Mouse (Mus musculus): ENCODE results near the gene Dap3. TPM values are rescaled to one million over a fixed set of nuclear protein-coding genes. Genes with fewer than 3 reads are reported as not detected.
"Not testable (repeated sequence)": the region's sequence is repeated elsewhere in the genome, so short reads cannot be mapped to it uniquely, and the experiment has no call there.

Gene Dap3
- polyA plus RNA-seq, 2 experiments: 113 to 138 TPM

DNA sequence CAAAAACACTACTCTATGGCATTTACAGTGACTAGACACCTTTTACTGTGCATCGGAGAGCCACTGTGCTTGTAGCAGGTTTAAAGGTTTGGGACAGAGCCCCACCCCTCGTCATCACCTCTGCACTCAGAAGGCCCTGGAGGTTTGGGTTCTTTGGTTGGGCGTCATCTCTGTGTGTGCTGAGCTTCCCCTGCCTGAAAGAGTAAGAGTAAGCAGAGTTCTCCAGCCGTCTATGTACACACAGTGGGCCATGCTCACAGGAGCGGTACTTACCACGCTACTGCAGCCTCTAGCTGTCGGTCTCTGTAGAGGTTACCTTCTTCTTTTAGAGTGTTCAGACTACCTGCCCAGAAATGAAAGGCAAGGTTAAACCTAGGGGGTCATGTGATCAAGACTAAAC, 38.4 kb downstream of the Dap3 start:
- no peaks in the 10 kb centered on the region for H3K4me1 ChIP-seq (ENCODE audit: control insufficient read depth, insufficient read depth, low read length)
- TF ChIP-seq POLR2A (IDR thresholded peaks at IDR 0.05; ENCODE audit: borderline replicate concordance, extremely low read depth, insufficient read depth, insufficient read length): no peak
- 86% methylated on average over 7 of the region's 7 CpGs for WGBS
- H3K4me2 ChIP-seq (replicated peaks; ENCODE audit: low read depth, low read length, severe bottlenecking): no peak overlapping the region
- H3K27ac ChIP-seq (replicated peaks; ENCODE audit: low read depth, low read length): no peak overlapping the region
- H3K9ac ChIP-seq (ENCODE audit: low read depth, low read length, severe bottlenecking): no peak overlapping the region
- no peak for DNase-seq (ENCODE audit: low spot score)
- H3K4me3 ChIP-seq (replicated peaks; ENCODE audit: low read length): peak overlapping the region; percentile 76
- no peaks in the 10 kb centered on the region for H3K9me3 ChIP-seq (ENCODE audit: control insufficient read depth, low read length)
- no peak for ATAC-seq (ENCODE audit: low FRiP score, low read depth)
- peaks cover 50% of the 10 kb centered on the region for H3K36me3 ChIP-seq (ENCODE audit: control insufficient read depth, insufficient read depth, low read length)
- no peaks in the 10 kb centered on the region for H3K27me3 ChIP-seq (ENCODE audit: control insufficient read depth, insufficient read depth, low read length)

DNA sequence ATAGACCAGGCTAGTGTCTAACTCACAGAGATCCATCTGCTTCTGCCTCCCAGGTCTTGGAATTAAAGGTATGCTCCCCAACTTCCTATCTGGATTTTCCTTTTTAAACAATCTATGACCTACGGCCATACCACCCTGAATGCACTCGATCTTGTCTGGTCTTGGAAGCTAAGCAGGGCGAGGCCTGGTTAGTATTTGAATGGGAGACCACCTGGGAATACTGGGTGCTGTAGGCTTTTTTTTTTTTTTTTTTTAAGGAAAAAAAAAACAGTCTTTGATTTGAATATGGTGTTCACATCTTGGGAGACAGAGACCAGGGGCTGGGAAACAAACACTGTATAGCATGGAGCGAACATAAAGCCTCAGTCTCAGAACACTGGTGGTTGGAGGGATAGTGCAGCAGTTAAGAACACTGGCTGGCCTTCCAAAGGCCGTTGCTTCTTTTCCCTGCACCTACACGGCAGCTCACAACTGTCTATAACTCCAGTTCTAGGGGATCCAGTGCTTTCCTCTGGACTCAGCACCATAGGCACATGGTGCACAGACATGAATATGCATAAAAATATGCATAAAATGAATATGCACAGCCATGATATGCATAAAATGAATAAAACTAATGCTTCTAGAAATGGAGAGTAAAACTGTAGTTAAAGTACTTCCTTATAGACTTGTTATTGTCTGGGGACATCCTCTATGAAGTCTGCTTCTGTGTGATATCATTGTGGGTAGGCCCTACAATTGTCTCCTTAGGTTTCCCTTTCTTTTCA, 44.4 kb downstream of the Dap3 start:
- TF ChIP-seq POLR2A (IDR thresholded peaks at IDR 0.05; ENCODE audit: borderline replicate concordance, extremely low read depth, insufficient read depth, insufficient read length): no peak

GRCm38 (mm10) chr3:88905741-88906140, 45.2 kb downstream of the Dap3 start:
- Histone ChIP-seq H3K36me3 (ENCODE audit: control insufficient read depth, insufficient read depth, low read length) (peaks cover 96% of the 10 kb centered on the region), H3K9me3 (ENCODE audit: control insufficient read depth, low read length) (no peaks in the 10 kb centered on the region), H3K4me1 (ENCODE audit: control insufficient read depth, insufficient read depth, low read length) (no peaks in the 10 kb centered on the region), H3K4me2 (replicated peaks; ENCODE audit: low read depth, low read length, severe bottlenecking) (no peak overlapping the region), H3K9ac (ENCODE audit: low read depth, low read length, severe bottlenecking) (no peak overlapping the region), H3K27me3 (ENCODE audit: control insufficient read depth, insufficient read depth, low read length) (no peaks in the 10 kb centered on the region), H3K27ac (replicated peaks; ENCODE audit: low read depth, low read length) (no peak overlapping the region), H3K4me3 (replicated peaks; ENCODE audit: low read length) (no peak overlapping the region)
- DNase-seq (ENCODE audit: low spot score) (no peak), ATAC-seq (ENCODE audit: low FRiP score, low read depth) (no peak)
- 96% methylated on average over 2 of the region's 2 CpGs for WGBS
- no peak for TF ChIP-seq POLR2A (IDR thresholded peaks at IDR 0.05; ENCODE audit: borderline replicate concordance, extremely low read depth, insufficient read depth, insufficient read length)

More for the DNA sequence above, 44.4 kb downstream of the Dap3 start:
- Histone ChIP-seq H3K4me1 (ENCODE audit: control insufficient read depth, insufficient read depth, low read length) (no peaks in the 10 kb centered on the region), H3K27me3 (ENCODE audit: control insufficient read depth, insufficient read depth, low read length) (no peaks in the 10 kb centered on the region), H3K27ac (replicated peaks; ENCODE audit: low read depth, low read length) (no peak overlapping the region), H3K9me3 (ENCODE audit: control insufficient read depth, low read length) (no peaks in the 10 kb centered on the region), H3K36me3 (ENCODE audit: control insufficient read depth, insufficient read depth, low read length) (peaks cover 97% of the 10 kb centered on the region), H3K4me3 (replicated peaks; ENCODE audit: low read length) (no peak overlapping the region), H3K9ac (ENCODE audit: low read depth, low read length, severe bottlenecking) (no peak overlapping the region), H3K4me2 (replicated peaks; ENCODE audit: low read depth, low read length, severe bottlenecking) (no peak overlapping the region)
- DNase-seq (ENCODE audit: low spot score) (no peak), ATAC-seq (ENCODE audit: low FRiP score, low read depth) (no peak; the same call in 1 of the 2 replicates)
- WGBS: 88% methylated on average over 6 of the region's 6 CpGs

DNA sequence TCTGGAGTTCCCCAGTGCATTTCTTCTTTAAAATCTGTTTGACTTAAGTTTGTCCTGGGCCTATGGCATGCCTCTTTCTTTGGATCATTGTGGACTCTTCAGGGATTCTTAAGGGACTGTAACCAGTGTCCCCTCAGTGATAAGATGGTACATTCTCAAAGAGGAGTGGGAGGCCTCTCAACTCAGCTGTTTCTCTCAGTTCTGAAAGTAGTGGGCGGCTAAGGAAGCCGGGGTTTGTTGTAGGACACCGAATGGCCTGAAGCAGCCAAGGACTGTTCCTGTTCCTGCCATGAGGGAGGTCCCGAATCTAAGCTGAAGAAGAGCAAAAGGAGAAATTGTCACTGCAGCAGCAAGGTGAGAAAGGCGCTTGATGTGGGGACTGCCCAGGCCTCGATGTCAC, 45.8 kb downstream of the Dap3 start:
- DNase-seq (ENCODE audit: low spot score) (no peak), ATAC-seq (ENCODE audit: low FRiP score, low read depth) (no peak)
- no peak overlapping the region for H3K27ac ChIP-seq (replicated peaks; ENCODE audit: low read depth, low read length)
- H3K9me3 ChIP-seq (ENCODE audit: control insufficient read depth, low read length): no peaks in the 10 kb centered on the region
- no peak for TF ChIP-seq POLR2A (IDR thresholded peaks at IDR 0.05; ENCODE audit: borderline replicate concordance, extremely low read depth, insufficient read depth, insufficient read length)
- H3K4me2 ChIP-seq (replicated peaks; ENCODE audit: low read depth, low read length, severe bottlenecking): no peak overlapping the region
- no peaks in the 10 kb centered on the region for H3K4me1 ChIP-seq (ENCODE audit: control insufficient read depth, insufficient read depth, low read length)
- WGBS: 87% methylated on average over 6 of the region's 6 CpGs
- no peaks in the 10 kb centered on the region for H3K27me3 ChIP-seq (ENCODE audit: control insufficient read depth, insufficient read depth, low read length)
- H3K9ac ChIP-seq (ENCODE audit: low read depth, low read length, severe bottlenecking): no peak overlapping the region
- H3K4me3 ChIP-seq (replicated peaks; ENCODE audit: low read length): no peak overlapping the region
- peaks cover 93% of the 10 kb centered on the region for H3K36me3 ChIP-seq (ENCODE audit: control insufficient read depth, insufficient read depth, low read length)

DNA sequence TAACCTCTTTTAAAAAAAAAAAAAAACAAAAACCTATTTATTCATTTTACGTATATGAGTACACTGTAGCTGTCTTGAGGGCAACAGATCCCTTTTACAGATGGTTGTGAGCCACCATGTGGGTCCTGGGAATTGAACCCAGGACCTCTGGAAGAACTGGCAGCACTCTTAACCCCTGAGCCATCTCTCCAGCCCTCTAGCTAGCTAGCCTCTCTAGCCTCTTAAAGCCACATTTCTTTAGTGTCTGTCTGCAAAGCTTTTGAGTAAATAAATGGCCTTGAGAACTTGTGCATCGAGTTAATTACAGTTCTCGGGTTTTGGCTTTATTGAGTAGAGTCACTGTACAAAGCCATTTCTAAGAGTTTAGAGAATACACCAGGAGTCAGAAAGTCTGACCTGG, 46.2 kb downstream of the Dap3 start:
- H3K9ac ChIP-seq (ENCODE audit: low read depth, low read length, severe bottlenecking): no peak overlapping the region

DNA sequence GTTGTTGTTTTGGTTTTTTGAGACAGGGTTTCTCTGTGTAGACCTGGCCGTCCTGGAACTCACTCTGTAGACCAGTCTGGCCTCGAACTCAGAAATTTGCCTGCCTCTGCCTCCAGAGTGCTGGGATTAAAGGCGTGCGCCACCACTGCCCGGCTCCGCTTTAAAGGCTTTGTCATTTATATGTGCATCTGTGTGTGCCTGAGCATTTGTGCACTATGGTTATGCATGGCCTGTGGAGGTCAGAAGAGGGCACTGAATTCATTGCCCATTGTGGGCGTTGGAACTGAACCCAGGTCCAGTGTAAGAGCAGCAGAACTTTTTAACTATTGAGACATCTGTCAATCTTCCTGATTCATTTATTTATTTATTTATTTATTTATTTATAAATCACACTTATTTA, 58.0 kb downstream of the Dap3 start:
- 96% methylated on average over 7 of the region's 7 CpGs for WGBS
- not testable (repeated sequence) for DNase-seq (ENCODE audit: low spot score); H3K27me3 ChIP-seq (ENCODE audit: control insufficient read depth, insufficient read depth, low read length); H3K4me3 ChIP-seq (replicated peaks; ENCODE audit: low read length); H3K4me1 ChIP-seq (ENCODE audit: control insufficient read depth, insufficient read depth, low read length); H3K9me3 ChIP-seq (ENCODE audit: control insufficient read depth, low read length); H3K27ac ChIP-seq (replicated peaks; ENCODE audit: low read depth, low read length); ATAC-seq (ENCODE audit: low FRiP score, low read depth); H3K4me2 ChIP-seq (replicated peaks; ENCODE audit: low read depth, low read length, severe bottlenecking); H3K9ac ChIP-seq (ENCODE audit: low read depth, low read length, severe bottlenecking)
- H3K36me3 ChIP-seq (ENCODE audit: control insufficient read depth, insufficient read depth, low read length): peaks cover 19% of the 10 kb centered on the region

More for the DNA sequence above, 46.2 kb downstream of the Dap3 start:
- no peaks in the 10 kb centered on the region for H3K4me1 ChIP-seq (ENCODE audit: control insufficient read depth, insufficient read depth, low read length)
- H3K9me3 ChIP-seq (ENCODE audit: control insufficient read depth, low read length): no peaks in the 10 kb centered on the region
- H3K4me2 ChIP-seq (replicated peaks; ENCODE audit: low read depth, low read length, severe bottlenecking): no peak overlapping the region
- no peak overlapping the region for H3K27ac ChIP-seq (replicated peaks; ENCODE audit: low read depth, low read length)
- H3K36me3 ChIP-seq (ENCODE audit: control insufficient read depth, insufficient read depth, low read length): peaks cover 89% of the 10 kb centered on the region
- ATAC-seq (ENCODE audit: low FRiP score, low read depth) (no peak), DNase-seq (ENCODE audit: low spot score) (no peak)
- no peak for TF ChIP-seq POLR2A (IDR thresholded peaks at IDR 0.05; ENCODE audit: borderline replicate concordance, extremely low read depth, insufficient read depth, insufficient read length)
- WGBS: 77% methylated on average over 3 of the region's 3 CpGs
- no peaks in the 10 kb centered on the region for H3K27me3 ChIP-seq (ENCODE audit: control insufficient read depth, insufficient read depth, low read length)
- no peak overlapping the region for H3K4me3 ChIP-seq (replicated peaks; ENCODE audit: low read length)

GRCm38 (mm10) chr3:88882536-88882935, 68.4 kb downstream of the Dap3 start:
- H3K36me3 ChIP-seq (ENCODE audit: control insufficient read depth, insufficient read depth, low read length): peaks cover 12% of the 10 kb centered on the region; the same call in 1 of the 2 replicates
- not testable (repeated sequence) for ATAC-seq (ENCODE audit: low FRiP score, low read depth); DNase-seq (ENCODE audit: low spot score); H3K4me3 ChIP-seq (replicated peaks; ENCODE audit: low read length); H3K4me2 ChIP-seq (replicated peaks; ENCODE audit: low read depth, low read length, severe bottlenecking); H3K9me3 ChIP-seq (ENCODE audit: control insufficient read depth, low read length); H3K9ac ChIP-seq (ENCODE audit: low read depth, low read length, severe bottlenecking); H3K27me3 ChIP-seq (ENCODE audit: control insufficient read depth, insufficient read depth, low read length); H3K27ac ChIP-seq (replicated peaks; ENCODE audit: low read depth, low read length); H3K4me1 ChIP-seq (ENCODE audit: control insufficient read depth, insufficient read depth, low read length)
- WGBS: 89% methylated on average over 4 of the region's 4 CpGs

Data from limb, embryonic 14.5 days (tissue).